Mouse (Mus musculus) olfactory bulb, adult 2 months (tissue): ENCODE data around the gene Setd3. TPM values are rescaled to one million over a fixed set of nuclear protein-coding genes. Genes with fewer than 3 reads are reported as not detected.

Experiments used
- H3K27ac ChIP-seq: fragments of 200-500 bp; 2 replicates; pipeline ENCODE4 v1.5.1; 2012; ENCODE audit warnings: low read depth, low read length; ENCODE audit not compliant: insufficient read depth
- H3K4me1 ChIP-seq: fragments of 200-500 bp; 2 replicates; pipeline ENCODE4 v1.6.1; 2012; ENCODE audit warnings: low read length; ENCODE audit not compliant: control insufficient read depth, insufficient read depth
- H3K4me3 ChIP-seq: fragments of 200-500 bp; 2 replicates; pipeline ENCODE4 v1.5.1; 2012; ENCODE audit warnings: mild to moderate bottlenecking, low read depth, low read length, moderate library complexity; ENCODE audit not compliant: insufficient read depth
- CTCF ChIP-seq: fragments of 200-500 bp; IDR thresholded peaks from 2 replicates; pipeline ENCODE4 v1.5.1; 2012; ENCODE audit warnings: low read depth, mild to moderate bottlenecking, low read length, moderate library complexity; ENCODE audit not compliant: insufficient read depth
- POLR2A ChIP-seq: fragments of 200-500 bp; IDR thresholded peaks from 2 replicates; pipeline ENCODE4 v1.6.1; 2012; ENCODE audit warnings: mild to moderate bottlenecking, low read depth, low read length, moderate library complexity; ENCODE audit not compliant: insufficient read depth
- WGBS: fragments of 180-500 bp; shearing (Covaris S2); methylation state at CpG from one replicate; pipeline ENCODE4 v1.1.7; 2018; 5-methylcytosine and 5-hydroxymethylcytosine counted together
- polyA plus RNA-seq: library from polyadenylated mRNA; stranded (reverse); fragments of >200 nt; gene quantifications from 2 replicates; pipeline ENCODE4 v1.2.4, GENCODE M21; 2012; ENCODE audit warnings: low replicate concordance; ENCODE audit not compliant: missing spikeins, insufficient read depth, insufficient read length

Setd3 gene
- polyA plus RNA-seq, 1 experiment: 511 TPM

DNA sequence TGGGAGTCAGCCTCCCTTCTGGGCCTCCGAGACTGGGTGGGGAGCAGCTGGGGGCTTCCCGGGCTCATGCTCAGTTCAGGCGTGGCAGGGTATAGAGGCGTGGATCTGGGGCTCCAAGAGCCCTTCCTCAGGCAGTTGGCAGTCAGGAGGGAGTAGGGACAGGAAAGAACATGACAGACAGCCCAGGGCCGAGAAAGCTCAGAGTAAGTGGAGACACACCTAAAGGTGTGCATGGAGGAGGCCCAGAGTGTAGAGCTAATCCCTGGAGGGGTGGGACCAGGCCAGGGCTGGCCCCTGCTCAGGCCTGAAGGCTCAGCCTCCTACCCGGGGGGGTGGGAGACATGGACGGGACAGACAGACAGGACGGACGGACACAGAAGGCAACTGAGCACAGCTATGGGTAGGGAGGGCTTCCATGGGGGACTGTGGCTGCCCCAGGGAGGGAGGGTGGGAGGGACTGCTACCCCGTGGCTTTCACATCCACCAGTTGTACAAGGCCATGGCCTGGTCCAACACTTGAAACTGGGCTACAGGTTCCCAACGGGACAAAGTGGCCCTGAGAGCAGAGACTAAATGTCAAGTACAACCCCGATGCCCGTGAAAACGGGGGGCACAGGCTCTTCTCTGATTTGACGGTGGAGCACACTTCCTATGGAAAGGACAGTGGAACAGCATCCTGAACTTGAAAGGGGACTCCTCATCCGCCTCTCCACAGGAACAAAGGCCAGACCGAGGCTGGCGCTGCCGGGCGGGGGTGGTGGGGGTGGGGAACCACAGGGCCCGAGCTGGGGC lies 40.9 kb upstream of the Setd3 start:
- Histone ChIP-seq H3K27ac (no peak overlapping the region), H3K4me1 (peaks cover 83% of the 10 kb centered on the region)

GRCm38 (mm10) chr12:108219163-108219562 lies 40.0 kb upstream of the Setd3 start:
- H3K27ac ChIP-seq: no peak overlapping the region
- no peak overlapping the region for H3K4me3 ChIP-seq
- 30% methylated on average over 15 of the region's 15 CpGs for WGBS
- peaks cover 84% of the 10 kb centered on the region for H3K4me1 ChIP-seq
- TF ChIP-seq CTCF: no peak
- TF ChIP-seq POLR2A: no peak

More for the DNA sequence above, 40.9 kb upstream of the Setd3 start:
- WGBS: 67% methylated on average over 21 of the region's 21 CpGs
- TF ChIP-seq CTCF (no peak), POLR2A (no peak)
- H3K4me3 ChIP-seq: no peak overlapping the region

DNA sequence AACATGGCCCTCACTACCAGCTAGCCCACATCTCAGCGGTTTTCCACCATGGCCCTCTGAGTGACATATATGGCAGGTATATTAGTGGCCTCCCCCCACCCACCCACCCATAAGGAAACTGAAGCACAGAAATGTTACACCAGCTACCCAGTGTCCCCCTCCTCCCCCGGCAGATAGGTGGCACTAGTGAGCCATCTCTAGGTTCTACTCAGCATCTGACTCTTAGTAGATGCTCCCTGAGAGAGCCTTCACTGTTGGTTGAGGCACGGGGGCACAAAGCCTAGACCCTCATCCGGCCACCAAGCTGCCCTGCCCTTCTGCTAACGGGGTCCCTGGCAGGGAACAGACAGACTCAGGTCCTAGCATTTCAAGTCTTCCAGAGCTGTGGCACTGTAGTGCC lies 38.5 kb upstream of the Setd3 start:
- no peak overlapping the region for H3K4me3 ChIP-seq
- peak; percentile 40; the same call in 1 of the 2 replicates for TF ChIP-seq CTCF
- TF ChIP-seq POLR2A: no peak
- peaks cover 85% of the 10 kb centered on the region for H3K4me1 ChIP-seq
- no peak overlapping the region for H3K27ac ChIP-seq
- WGBS: 48% methylated on average over 5 of the region's 5 CpGs

DNA sequence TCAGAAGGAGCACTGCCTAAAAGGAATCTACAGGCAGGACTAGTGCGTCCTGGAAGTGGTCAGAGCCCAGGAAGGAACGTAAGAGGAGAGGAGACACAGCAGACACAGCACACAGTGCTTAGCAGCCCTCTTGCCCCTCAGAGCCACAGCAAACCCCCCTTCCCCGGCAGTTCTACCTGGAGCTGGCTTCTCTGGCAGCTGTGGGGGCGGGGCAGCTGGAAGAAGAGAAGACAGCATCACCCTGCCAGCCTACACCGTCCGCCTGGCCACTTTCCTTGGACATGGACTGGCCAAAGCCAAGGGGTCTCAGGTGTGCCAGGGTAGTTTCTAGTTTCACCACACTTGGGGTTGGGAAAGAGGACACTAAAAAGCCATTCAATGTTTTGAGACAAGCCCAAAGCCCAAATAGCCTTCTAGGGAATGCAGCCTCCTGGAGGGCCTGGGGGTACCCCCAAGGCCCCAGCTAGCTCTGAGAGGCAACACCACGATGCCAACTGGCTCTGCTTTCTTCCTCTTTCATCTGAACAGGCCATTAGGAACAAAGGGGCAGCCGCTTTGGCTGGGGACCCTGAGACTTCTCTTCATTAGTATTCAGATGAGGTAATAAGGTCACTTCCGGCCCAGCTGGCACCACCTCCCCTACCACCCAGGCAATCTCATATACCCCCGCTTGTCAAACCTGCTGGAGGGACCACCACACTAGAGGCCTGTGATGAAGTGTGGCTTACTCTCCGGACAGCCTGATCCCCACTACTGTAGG lies 37.7 kb upstream of the Setd3 start:
- Histone ChIP-seq H3K4me1 (peaks cover 89% of the 10 kb centered on the region), H3K4me3 (no peak overlapping the region), H3K27ac (no peak overlapping the region)
- WGBS: 59% methylated on average over 11 of the region's 11 CpGs
- TF ChIP-seq POLR2A (no peak), CTCF (no peak)

DNA sequence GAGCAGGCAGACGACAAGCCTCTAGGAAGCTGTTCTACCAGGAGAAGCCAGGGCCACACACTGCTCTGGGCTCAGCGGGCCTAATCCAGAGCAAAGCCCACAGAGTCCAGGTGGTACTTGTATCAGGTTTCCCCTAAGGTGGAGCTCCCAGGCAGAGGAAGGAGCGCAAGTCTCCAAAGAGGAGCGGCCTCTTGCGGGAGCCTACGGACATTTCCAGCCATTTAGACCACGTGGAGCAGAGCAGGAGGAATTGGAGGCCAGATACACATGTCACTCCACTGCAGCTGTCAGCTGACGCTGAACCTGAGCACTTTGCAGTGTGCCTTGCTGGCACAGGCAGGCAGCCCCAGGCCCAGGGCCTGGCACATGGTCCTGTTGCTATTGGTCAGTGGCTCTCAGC lies 36.0 kb upstream of the Setd3 start:
- peaks cover 86% of the 10 kb centered on the region for H3K4me1 ChIP-seq
- TF ChIP-seq POLR2A (no peak), CTCF (no peak)
- 80% methylated on average over 8 of the region's 8 CpGs for WGBS
- H3K27ac ChIP-seq: no peak overlapping the region
- no peak overlapping the region for H3K4me3 ChIP-seq

GRCm38 (mm10) chr12:108213090-108214041 lies 34.3 kb upstream of the Setd3 start:
- no peak overlapping the region for H3K4me3 ChIP-seq
- 35% methylated on average over 18 of the region's 18 CpGs for WGBS
- TF ChIP-seq POLR2A (no peak), CTCF (no peak)
- H3K4me1 ChIP-seq: peaks cover 84% of the 10 kb centered on the region
- peak overlapping the region; percentile 65 for H3K27ac ChIP-seq

GRCm38 (mm10) chr12:108212476-108212875 lies 33.4 kb upstream of the Setd3 start:
- Histone ChIP-seq H3K4me1 (peaks cover 76% of the 10 kb centered on the region), H3K27ac (no peak overlapping the region), H3K4me3 (no peak overlapping the region)
- TF ChIP-seq POLR2A (no peak), CTCF (no peak)
- 80% methylated on average over 6 of the region's 6 CpGs for WGBS

DNA sequence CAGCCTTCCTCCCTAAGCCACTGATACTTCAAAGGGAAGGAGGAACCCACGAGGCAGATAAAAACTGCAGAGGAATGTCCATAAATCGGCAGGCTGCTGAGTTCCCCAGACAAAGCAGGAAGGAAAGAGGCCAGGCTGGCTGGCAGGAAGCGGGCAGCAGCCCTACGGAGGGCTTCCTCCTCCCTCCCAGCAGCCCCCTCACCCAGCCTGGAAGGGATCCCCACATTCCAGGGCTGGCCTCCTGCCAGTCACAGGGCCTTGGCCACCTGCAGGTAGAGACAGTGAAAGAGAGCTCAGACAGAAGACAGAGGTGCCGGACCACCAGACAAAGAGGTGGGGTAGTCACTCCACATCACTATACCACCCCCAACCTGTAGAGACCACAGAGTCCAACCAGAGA lies 33.0 kb upstream of the Setd3 start:
- 63% methylated on average over 5 of the region's 5 CpGs for WGBS
- TF ChIP-seq CTCF (no peak), POLR2A (no peak)
- Histone ChIP-seq H3K4me3 (no peak overlapping the region), H3K27ac (no peak overlapping the region), H3K4me1 (peaks cover 75% of the 10 kb centered on the region)

- 98% methylated on average over 15 of the region's 15 CpGs for WGBS
- Histone ChIP-seq H3K27ac (no peak overlapping the region), H3K4me3 (no peak overlapping the region), H3K4me1 (peaks cover 63% of the 10 kb centered on the region)
- TF ChIP-seq CTCF (no peak), POLR2A (no peak)
These were observed 31.5 kb upstream of the Setd3 start for GRCm38 (mm10) chr12:108210623-108211022.
